Mouse (Mus musculus): ENCODE results near the gene Sox5. TPM values are rescaled to one million over a fixed set of nuclear protein-coding genes. Genes with fewer than 3 reads are reported as not detected.

The Sox5 gene
- total RNA-seq, 2 experiments from 2014 or later = 46.4 to 57.5 TPM

- no peak for DNase-seq (ENCODE audit: low spot score in 2 of 2)
- intact Hi-C loops (cut with DNase I) = no loop called here
Observed at GRCm38 (mm10) chr6:144777356-144778035, 4.3 kb downstream of the Sox5 start.

GRCm38 (mm10) chr6:144773736-144774135, 8.0 kb downstream of the Sox5 start:
- intact Hi-C loops (cut with DNase I) = no loop called here
- peak in 1 of 2 experiments; percentile 44 for DNase-seq (ENCODE audit: low spot score in 2 of 2)

- intact Hi-C loops (cut with DNase I) = no loop called here
- DNase-seq (ENCODE audit: low spot score in 2 of 2) = peak in 1 of 2 experiments; percentile 40
Observed at GRCm38 (mm10) chr6:144772985-144773384, 8.8 kb downstream of the Sox5 start.

- intact Hi-C loops (cut with DNase I) = no loop called here
- no peak for DNase-seq (ENCODE audit: low spot score in 2 of 2)
Observed at GRCm38 (mm10) chr6:144772175-144772918, 9.4 kb downstream of the Sox5 start.

GRCm38 (mm10) chr6:144769060-144769459, 12.7 kb downstream of the Sox5 start:
- DNase-seq (ENCODE audit: low spot score in 2 of 2) = no peak
- intact Hi-C loops (cut with DNase I) = no loop called here

- no peak for DNase-seq (ENCODE audit: low spot score in 2 of 2)
- intact Hi-C loops (cut with DNase I) = no loop called here
Observed at GRCm38 (mm10) chr6:144761902-144762301, 19.9 kb downstream of the Sox5 start.

- no peak for DNase-seq (ENCODE audit: low spot score in 2 of 2)
- intact Hi-C loops (cut with DNase I) = no loop called here
Observed at GRCm38 (mm10) chr6:144759193-144759592, 22.6 kb downstream of the Sox5 start.

GRCm38 (mm10) chr6:144757414-144757813, 24.4 kb downstream of the Sox5 start:
- intact Hi-C loops (cut with DNase I) = no loop called here
- no peak for DNase-seq (ENCODE audit: low spot score in 2 of 2)

GRCm38 (mm10) chr6:144756444-144756843, 25.3 kb downstream of the Sox5 start:
- DNase-seq (ENCODE audit: low spot score in 2 of 2) = no peak
- intact Hi-C loops (cut with DNase I) = no loop called here

GRCm38 (mm10) chr6:144755304-144755703, 26.5 kb downstream of the Sox5 start:
- intact Hi-C loops (cut with DNase I) = no loop called here
- no peak for DNase-seq (ENCODE audit: low spot score in 2 of 2)

GRCm38 (mm10) chr6:144754366-144754765, 27.4 kb downstream of the Sox5 start:
- intact Hi-C loops (cut with DNase I) = no loop called here
- DNase-seq (ENCODE audit: low spot score in 2 of 2) = no peak

- DNase-seq (ENCODE audit: low spot score in 2 of 2) = no peak
- intact Hi-C loops (cut with DNase I) = no loop called here
Observed at GRCm38 (mm10) chr6:144753963-144754296, 27.8 kb downstream of the Sox5 start.

- intact Hi-C loops (cut with DNase I) = no loop called here
Observed at GRCm38 (mm10) chr6:144753225-144753962, 28.4 kb downstream of the Sox5 start.

GRCm38 (mm10) chr6:144751581-144751980, 30.2 kb downstream of the Sox5 start:
- intact Hi-C loops (cut with DNase I) = no loop called here
- no peak for DNase-seq (ENCODE audit: low spot score in 2 of 2)

More at GRCm38 (mm10) chr6:144753225-144753962, 28.4 kb downstream of the Sox5 start:
- peak; percentile 42 to 74 for DNase-seq (ENCODE audit: low spot score in 2 of 2)

GRCm38 (mm10) chr6:144750197-144750596, 31.6 kb downstream of the Sox5 start:
- intact Hi-C loops (cut with DNase I) = no loop called here
- DNase-seq (ENCODE audit: low spot score in 2 of 2) = no peak

- intact Hi-C loops (cut with DNase I) = no loop called here
- DNase-seq (ENCODE audit: low spot score in 2 of 2) = peak in 1 of 2 experiments; percentile 63
Observed at GRCm38 (mm10) chr6:144746436-144746835, 35.3 kb downstream of the Sox5 start.

GRCm38 (mm10) chr6:144742559-144742958, 39.2 kb downstream of the Sox5 start:
- DNase-seq (ENCODE audit: low spot score in 2 of 2) = no peak
- intact Hi-C loops (cut with DNase I) = no loop called here

GRCm38 (mm10) chr6:144741080-144741655, 40.6 kb downstream of the Sox5 start:
- no peak for DNase-seq (ENCODE audit: low spot score in 2 of 2)
- intact Hi-C loops (cut with DNase I) = no loop called here

GRCm38 (mm10) chr6:144740343-144740742, 41.4 kb downstream of the Sox5 start:
- intact Hi-C loops (cut with DNase I) = no loop called here

GRCm38 (mm10) chr6:144739753-144740152, 42.0 kb downstream of the Sox5 start:
- DNase-seq (ENCODE audit: low spot score in 2 of 2) = no peak
- intact Hi-C loops (cut with DNase I) = no loop called here

More at GRCm38 (mm10) chr6:144740343-144740742, 41.4 kb downstream of the Sox5 start:
- no peak for DNase-seq (ENCODE audit: low spot score in 2 of 2)
